Mouse (Mus musculus) MEL-GATA-1-ER (cell line): Measurements from ENCODE around the gene Ankub1.
A peak's percentile ranks its signal among the peaks of the same experiment; 100 is the strongest.

ENCODE experiments used
- DNase-seq: peaks from one replicate; pipeline ENCODE4 v3.0.0-alpha.2; 2012; ENCODE audit warnings: low read depth; ENCODE audit errors: extremely low read depth

Ankub1 gene

DNA sequence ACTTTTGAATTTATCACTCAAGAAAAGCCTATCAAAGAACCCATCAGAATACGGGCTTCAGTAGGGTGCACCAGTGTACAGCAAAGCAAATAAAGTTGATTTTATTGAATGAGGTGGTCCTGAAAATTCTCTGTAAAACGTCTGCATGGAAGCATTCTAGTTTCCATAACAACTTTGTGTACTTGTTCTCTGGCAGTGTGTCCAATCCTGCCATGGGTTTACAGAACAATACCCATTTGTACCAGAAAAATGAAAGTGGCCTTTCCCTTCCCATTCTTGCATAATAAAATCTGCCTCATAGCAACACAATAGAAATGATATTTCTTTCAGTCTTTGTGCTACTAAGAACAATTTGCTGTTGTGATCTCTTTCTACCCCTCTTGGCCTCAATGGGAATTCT is at the start of gene Ankub1:
Gene Ankub1, minus strand, starts transcription at position 81 of the 400 bp plus-strand sequence.
- DNase-seq, result no peak

DNA sequence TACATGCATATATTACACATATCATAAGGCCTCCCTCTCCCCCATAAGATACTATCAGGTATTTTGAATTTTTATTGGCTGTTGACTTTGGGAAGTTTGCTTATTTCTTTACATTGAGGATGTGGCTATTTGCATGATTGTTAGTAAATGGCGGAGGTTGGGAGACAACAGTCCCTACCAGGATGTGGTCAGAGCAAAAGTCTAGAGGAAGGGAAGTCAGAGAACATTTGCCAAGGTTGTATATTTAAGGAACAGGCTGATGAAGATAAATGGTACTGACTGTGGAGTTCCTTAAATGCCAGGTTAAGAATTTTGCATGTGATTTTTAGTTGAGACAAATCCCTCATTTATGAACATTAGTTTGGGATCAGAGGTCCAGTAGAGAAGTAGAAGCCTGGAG is 47.2 kb upstream of the Ankub1 start:
- DNase-seq, result peak; percentile 44

DNA sequence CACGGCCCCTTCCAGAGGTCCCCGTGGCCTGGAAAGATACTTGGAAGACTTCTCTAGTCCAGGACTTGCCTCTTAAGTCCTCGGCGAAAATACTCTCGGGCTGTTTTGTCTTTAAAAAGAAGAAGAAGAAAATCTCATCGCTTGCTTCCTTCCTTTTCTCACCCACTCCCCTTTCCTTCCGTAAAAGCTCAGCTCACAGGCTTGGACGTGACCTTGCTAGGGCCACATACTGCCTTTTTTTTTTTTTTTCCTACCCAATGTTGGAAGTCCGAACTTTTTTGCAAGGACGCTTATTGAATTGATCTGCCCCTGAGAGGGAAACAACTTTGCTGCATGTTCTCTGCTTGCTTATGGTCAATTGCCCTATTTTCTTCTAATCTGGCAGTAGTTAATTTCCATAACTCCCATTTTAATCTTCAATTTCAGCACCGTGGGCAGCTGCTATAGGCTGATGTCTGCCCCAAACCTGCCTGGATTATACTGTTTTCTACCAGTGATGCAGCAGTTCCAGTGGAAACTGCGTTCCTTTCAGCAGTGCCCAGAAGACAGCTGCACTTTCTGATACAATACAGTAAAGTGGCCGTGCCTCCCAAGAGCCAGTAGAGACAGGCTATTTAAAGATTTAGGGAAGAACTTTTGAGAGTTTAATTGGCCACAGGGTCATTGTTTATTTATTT is 44.0 kb upstream of the Ankub1 start:
- peak; percentile 52 for DNase-seq

DNA sequence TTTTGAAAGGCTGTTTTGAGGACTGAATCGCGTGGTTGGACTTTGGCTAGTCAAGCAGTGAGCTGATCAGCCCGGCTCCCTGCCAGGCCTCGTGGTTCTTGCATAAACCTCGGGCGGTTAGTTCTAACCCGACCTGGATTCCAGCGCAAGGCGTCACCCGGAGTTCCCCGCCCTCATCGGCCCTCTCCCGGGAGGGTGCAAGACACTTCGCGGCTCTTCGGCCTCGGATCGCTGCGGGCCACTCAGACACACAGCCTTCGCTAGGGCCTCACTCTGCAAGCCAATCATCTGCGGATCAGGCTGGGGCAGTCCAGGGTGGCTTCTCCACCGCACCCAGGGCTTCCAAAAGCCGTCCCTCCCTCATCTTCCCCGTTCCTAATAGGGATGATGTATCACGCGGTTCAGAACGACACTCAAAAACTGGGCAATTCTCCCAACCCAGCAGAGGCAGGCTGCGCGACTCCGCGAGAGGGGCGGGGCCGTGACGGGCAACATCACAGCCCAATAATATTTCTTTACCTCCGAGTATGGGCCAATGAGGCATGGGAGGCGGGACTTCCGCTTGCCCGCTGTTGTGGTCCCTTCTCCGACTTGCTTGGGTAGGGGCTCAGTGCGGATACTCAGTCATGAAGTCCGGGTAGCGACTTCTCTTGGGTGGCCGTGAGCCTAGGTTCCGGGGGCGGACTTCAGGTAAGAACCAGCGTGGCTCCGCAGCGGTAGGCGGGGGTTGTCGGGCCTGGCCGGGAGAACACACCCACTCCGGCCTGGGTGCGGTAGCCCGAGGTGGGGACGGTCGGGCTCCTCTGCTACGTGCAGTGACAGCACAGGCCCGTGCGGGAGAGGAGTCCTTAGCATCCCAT is 43.1 kb upstream of the Ankub1 start, which contains the start of gene Rnf13:
Gene Rnf13, plus strand, starts transcription at position 552 of the 860 bp plus-strand sequence.
- peak; percentile 91 for DNase-seq

DNA sequence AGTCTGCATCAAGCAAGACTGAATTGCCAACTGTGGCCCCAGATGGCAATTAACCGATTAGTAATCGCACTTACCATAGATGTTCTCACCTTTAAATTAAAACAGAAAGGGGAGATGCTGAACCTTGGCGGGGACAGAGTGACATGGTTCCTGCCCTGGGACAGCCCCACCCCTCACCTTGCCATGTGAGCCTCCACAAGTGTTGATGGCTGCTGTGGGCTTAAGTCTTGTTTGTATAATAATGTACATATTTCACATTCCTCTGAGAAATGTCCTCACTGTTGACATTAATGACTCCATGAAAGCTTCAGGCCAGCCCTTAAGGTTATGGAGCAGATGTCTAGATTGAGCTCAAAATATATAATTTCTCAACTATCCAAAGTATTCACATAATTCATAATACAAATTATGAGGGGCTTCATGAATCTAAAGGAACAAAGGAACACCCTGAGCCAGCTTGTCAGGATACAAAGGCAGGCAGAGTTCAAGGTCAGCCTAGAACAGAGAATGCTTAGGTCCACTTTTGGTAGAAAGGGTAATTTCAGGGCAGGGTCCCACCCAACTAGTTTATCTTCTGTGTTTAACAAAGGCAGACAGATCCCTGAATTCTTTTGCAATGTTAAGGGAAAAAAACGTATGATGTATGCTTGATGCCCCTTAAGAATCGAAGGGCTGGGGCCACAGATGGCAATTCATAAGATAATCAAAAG is 39.8 kb upstream of the Ankub1 start:
- no peak for DNase-seq

DNA sequence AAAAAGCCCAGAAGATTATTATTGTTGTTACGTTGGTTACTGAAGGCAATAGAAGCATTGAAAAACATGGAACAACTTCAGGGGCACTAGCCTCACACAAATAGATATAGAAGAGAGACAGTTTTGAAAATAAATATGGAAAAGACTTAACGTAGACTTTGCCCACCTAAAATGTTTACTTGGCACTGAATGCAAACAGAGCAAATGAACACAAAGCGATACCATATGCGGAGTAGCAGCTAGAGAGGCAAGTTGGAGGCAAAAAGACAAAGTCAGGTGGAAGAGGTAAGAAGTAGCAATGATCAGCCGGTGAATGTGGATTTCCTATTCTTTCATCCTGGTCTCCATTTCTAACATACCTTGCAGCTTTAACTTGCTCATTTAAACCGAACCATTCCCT is 21.6 kb upstream of the Ankub1 start:
- DNase-seq, result no peak

DNA sequence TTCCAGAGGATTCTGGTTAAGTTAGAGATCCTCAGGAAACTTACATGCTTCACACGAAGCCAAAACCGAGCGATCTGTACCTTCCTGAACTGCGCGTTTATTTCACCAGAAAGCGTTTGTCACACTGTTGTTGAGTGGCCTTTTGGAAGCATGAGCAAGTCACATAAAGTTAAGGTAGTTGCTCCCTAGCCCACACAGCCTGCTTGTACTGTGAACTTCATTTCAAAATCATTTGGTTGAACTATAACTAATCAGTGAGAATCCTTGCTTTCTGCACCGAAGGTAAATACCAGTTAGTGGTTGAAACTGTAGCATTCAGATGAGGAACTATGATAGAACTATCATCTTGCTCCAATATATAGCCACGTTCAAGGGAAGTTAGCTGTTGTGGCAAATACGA is 4.2 kb upstream of the Ankub1 start:
- no peak for DNase-seq

DNA sequence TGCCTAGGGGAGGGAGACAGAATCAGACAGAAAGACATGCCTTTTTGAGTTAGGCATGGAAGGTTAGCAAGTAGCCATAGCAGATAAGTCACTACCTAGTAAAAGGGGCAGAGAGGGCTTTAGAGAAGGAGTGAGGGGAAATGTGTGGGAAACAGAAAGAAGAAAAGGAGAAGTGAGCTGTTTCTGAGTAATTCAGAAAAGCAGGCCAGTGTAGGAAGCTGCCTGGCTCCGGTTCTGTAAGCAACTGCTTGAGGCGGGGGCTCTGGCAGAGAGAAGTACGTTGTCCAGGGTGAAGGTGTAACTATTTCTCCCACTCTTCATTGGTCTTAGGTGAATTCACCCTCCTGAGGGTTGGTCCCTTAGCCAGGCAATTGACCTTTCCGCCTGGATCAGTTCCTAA is 3.6 kb upstream of the Ankub1 start:
- DNase-seq, result no peak

DNA sequence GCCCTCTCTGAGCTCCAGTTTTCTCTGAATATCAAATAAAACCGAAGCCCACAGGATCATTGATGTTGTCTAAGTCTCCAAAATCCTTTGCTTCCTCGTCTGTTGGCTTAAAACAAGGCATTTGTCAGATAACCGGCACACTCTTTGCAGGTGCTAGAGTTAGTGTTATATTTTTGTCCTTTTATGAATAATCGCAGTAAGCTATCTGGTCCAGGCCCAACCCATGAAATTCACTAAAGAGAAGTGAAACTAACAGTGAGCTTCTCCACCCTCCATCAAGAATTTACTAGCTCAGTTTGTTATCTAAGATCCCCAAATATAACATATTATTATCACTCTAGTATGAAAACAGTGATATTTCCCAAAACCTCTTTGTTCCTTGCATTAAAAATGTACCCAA is 827 bp downstream of the Ankub1 start:
- no peak for DNase-seq

DNA sequence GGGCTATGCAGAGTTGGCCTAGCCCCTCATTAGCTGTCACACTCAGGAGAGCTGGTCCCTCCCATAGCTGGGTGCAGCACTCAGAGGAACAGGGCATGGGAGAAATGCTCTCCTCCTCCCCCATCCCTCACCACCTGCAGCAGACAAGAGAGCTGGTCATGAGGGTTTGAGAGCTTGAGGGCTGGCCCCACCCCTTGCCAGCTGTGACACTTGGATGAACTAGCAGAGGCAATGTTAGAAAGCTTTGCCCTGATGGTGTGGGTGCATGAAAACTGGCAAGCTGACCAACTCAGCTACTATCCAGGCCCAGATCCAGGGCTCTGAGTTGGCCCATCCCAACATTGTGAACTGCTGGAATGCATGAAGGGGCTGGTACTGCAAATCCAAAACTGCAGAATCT is 14.8 kb downstream of the Ankub1 start:
- no peak for DNase-seq

DNA sequence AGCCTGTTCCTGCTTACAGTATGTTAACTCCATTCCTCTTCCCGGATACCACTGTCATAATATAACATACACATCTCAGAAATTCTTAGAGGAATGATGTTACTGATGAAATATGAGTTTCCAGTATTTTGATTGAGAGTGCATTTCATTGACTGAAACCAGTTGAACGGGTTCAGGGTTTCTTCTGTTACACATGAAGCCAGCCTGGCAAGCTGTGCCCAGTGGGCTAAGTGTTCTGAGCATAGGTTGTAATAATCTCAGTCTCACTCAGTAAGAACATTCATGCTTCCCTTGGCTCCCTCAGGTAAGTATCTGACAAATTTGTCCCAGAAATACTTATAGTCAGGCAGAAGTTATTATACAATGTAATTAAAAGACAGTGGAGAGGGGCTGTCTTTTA is 18.5 kb downstream of the Ankub1 start:
- DNase-seq, result no peak

DNA sequence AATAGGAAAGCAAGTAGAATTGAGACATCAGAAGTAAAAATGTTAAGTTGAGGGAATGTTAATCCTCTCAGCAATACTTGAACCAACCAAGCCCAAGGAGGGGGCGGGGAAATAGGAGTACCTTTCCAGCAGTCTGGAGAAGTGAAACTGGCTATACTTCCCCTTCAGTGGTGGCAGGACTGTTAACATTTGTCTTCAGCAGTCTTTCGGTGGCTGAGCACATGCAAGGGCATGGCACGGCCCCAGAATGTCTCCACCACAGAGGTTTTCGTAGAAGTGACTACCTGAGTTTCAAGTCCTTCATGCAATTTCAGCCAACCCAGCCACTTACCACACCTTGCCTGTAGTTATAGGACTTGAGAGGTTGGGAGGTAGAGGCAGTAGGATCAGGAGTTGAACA is 19.0 kb downstream of the Ankub1 start:
- no peak for DNase-seq

DNA sequence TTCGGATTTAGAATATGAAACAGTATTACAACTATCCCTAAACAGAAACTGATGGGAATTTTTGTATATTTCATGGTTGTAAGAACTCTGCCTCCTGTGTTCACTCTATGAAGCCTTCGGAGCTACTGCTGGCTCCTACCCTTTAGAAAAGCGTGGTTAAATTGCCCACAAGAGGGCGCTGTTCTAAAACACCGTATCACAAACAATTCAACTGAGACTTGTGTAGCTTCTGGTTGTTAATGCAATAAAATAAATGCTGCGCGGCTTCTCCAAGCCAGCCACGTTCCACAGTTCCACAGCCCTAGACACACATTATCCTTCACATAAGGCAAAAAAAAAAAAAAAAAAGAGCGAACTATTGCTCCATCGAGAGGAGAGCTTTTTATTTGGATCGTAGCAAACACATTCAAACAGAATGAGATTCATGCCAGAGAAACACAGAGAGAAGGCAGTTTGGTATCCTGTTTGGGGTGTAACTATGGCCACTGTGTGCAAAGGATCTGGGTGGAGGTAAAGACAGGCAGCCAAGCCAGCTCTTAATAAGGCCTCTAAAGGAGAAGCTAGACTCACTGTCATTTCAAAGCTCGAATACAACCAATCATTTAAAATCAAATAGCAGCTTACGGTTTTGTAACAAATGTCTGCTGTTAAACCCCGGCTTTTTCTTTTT is 25.4 kb downstream of the Ankub1 start:
- peak; percentile 85 for DNase-seq

DNA sequence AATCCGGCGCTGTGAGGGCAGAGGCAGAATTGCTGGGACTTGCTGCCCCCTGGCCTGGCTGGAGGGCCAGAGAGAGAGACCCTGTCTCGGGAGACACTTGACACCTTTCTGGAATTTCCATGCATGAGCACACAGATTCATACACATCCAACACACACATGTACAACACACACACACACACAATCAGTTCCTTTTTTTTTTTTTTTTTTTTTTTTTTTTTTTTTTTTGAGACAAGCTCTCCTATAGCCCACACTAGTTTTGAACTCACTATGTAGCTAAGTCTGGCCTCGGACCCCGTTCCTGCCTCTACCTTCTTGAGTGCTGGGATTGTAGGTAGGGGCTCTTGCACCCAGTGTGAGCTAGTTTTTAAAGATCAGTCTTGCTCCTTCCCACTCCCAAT is 26.7 kb downstream of the Ankub1 start:
- DNase-seq, result no peak

DNA sequence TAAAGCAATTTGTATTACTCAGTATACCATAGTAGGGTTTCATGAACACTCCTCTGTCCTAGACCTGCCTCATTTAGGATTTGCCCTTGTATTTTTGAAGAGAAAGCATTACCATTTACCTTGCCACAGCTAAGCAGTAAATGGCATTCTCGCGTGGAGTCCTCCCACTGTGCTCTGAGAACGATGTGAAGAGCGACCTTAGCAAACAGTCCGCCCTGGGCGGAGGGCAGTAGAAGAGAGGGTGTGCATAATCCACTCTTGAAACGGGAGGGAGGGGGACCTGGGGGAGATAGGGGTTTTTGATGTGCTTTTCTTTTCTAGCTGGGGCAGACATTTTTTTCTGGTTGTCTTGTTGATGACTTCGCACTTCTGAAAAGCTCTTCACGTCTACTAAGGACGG is 27.9 kb downstream of the Ankub1 start:
- no peak for DNase-seq

DNA sequence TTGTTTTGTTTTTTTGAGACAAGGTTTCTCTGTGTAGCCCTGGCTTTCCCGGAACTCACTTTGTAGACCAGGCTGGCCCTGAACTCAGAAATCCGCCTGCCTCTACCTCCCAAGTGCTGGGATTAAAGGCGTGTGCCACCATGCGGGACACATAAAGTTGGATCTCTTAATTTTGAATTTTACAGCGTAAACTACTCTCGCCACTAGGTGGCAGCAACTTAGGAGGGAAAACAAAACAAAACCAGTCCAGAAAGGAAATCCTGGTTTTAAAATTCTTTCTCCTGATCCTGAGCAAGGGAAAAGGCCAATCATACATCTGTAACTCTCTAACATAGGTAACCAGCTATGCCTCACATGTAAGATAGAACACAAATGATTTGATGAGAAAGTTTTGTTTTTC is 28.9 kb downstream of the Ankub1 start:
- peak; percentile 56 for DNase-seq

DNA sequence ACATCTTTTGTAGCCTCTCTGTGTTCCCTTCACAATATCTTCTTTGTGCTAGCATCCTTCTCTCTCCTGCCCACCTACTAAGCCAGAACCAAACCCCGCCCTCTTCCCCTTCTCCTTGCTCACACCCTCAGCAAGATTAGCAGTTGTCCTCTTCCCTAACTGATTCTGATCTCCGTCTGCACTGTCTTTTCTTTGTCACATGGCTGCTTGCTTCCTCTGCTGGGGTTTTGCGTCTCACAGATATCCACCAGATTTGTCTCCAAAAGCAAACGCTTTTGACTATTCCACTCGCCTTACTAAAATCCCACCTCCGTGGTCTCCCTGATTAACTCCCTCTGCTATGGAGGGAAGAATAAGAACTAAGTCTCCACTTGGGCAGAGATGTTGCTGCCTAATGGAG is 34.0 kb downstream of the Ankub1 start:
- DNase-seq, result no peak

DNA sequence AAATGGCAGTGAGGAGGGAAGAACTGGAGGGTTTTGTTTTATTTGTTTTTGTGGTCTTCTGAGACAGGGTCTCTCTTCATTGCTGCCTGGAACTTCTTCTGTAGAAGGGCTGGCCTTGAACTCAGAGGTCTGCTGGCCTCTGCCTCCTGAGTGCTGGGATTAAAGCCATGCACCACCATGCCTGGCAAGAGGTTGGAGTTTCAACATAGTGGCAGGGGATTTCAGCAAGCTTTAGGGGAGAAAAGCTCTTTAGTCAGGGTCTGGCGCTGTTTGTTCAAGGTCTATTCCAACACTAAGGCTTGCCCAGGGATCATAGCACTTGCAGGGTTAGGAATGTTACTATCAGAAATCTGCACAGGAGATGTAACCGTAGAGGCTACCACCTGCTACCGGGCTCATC is 39.0 kb downstream of the Ankub1 start:
- no peak for DNase-seq

DNA sequence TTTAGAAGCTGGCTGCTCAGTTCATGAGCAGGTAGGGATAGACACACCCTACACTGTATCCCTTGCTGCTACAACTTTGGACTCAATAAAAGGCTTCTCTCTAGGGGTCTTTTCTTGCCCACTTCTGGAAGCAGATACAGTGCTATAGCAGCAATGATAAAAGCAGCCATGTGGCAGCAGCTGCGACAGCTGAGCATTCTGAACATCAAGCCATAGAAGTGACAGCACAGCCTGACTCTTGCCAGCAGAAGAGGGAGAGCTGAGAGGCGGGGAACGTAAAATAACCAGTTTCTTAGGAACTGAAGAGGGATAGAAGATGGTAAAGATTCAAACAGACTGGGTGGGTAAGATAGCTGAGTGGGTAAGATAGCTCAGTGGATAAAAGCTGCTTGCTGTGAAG is 40.1 kb downstream of the Ankub1 start:
- DNase-seq, result no peak

DNA sequence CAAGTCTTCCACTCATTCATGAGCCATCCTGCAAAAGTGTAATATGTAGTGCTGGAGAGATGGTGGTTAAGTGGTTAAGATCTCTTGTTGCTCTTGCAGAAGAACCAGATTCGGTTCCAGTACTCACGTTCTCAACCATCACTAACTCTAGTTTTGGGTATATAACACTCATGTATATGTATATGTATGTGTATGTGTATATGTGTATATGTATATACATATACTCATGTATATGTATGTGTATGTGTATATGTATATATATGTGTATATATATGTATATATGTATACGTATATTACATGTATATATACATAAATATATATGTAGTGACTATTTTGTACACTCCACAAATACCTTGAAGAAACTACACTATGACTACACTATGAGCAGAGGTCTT is 40.7 kb downstream of the Ankub1 start:
- no peak for DNase-seq

DNA sequence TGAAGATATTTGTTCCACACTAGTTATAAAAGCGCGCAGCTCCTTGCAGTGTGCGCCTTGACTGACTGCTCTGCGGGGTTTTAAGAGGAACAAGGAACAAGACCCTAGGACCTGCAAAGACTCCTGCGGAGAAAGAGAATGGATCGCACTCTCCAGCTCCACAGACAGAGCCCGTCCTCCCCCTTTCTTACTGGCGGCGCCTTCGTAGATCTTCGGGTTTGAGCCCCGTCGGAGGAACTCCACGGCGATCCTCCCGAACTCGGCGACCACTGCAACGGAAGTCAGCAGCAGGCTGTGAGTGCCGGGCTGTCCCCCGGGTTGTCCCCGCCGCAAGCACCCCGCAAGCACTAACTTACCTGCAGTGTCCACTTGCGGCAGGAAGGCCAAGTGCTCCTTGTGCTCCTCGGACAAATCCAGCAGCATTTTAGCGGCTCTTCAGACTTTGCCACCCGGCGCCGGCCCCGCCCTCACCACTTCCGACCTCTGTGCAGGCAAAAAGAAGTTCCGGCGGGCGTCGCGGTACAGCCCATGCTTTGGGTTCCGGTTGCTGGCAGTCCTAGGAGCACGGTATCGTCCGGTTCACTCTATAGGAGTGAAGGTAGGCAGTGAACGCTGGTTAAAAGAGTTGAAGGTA is 41.3 kb downstream of the Ankub1 start, which contains the start of gene Commd2:
Gene Commd2, minus strand, starts transcription at position 485 of the 634 bp plus-strand sequence.
- peak; percentile 73 for DNase-seq
